Mouse (Mus musculus): Measurements from ENCODE around the gene Fbxo3. TPM values are rescaled to one million over a fixed set of nuclear protein-coding genes. Genes with fewer than 3 reads are reported as not detected.
"Not testable (repeated sequence)": the region's sequence is repeated elsewhere in the genome, so short reads cannot be mapped to it uniquely, and the experiment has no call there.

Gene Fbxo3
- 10 to 100 TPM; 51.5 to 57.2 (median 52.1) TPM for total RNA-seq (2022)

- DNase-seq (ENCODE audit: low spot score): peak; percentile 82
Observed at GRCm38 (mm10) chr2:104027458-104028138, at the start of gene Fbxo3. Fbxo3 (plus strand) TSS chr2:104027721.

DNA sequence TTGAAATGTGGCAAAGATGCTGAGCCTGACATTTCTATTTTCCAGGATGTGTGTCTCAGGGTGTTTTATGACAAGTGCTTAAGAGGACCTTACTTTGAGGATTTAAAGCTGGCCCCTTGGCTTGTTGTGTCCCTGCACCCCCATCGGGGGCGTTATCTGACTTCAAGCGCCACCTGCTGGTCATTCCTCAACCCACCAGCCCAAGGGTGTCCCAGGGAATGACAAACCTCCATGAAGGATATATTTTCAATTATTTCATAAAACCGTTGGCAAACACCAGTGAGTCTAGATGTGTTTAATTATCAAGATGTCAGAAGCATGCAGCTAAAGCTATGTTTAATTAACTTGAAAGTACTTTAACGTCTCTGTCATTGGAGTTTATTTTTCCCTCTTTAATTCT, 45.3 kb upstream of the Fbxo3 start:
- peak; percentile 82 for DNase-seq (ENCODE audit: low spot score)

GRCm38 (mm10) chr2:103983146-103983545, 44.4 kb upstream of the Fbxo3 start:
- DNase-seq (ENCODE audit: low spot score): no peak

DNA sequence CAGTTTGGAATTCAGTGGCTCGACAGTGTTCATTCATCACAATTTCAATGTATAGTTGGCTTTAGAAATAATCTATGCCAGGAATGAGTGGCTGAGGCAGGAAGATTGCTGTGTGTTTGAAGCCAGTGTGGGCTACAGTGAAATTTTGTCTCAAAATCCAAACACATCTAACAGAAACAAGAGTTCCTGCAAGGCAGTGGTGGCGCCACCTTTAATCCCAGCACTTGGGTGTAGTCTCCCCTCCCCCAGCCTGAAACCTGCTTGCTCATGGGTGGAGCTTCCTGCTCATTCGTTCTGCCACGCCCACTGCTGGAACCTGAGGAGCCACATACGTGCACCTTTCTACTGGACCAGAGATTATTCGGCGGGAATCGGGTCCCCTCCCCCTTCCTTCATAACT, 39.9 kb upstream of the Fbxo3 start:
- DNase-seq (ENCODE audit: low spot score): not testable (repeated sequence)

DNA sequence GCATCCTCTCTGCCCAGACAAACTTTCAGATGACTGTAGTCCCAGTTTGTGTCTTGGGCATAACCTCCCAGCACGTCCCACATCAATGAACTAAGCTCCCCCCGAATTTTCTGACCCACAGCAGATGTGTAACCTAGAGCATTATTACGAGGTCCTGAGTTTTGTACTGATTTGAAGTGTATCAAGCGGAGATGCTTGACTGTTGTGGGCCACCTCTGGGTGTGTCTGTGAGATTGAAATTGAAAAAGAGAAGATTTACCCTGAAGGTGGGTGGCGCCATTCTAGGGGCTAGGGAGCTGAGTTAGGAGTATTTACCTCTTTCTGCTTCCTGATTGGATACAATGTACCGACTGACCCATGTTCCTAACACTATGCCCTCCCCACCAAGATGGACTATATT, 37.8 kb upstream of the Fbxo3 start:
- DNase-seq (ENCODE audit: low spot score): no peak

GRCm38 (mm10) chr2:103991303-103991702, 36.2 kb upstream of the Fbxo3 start:
- no peak for DNase-seq (ENCODE audit: low spot score)

DNA sequence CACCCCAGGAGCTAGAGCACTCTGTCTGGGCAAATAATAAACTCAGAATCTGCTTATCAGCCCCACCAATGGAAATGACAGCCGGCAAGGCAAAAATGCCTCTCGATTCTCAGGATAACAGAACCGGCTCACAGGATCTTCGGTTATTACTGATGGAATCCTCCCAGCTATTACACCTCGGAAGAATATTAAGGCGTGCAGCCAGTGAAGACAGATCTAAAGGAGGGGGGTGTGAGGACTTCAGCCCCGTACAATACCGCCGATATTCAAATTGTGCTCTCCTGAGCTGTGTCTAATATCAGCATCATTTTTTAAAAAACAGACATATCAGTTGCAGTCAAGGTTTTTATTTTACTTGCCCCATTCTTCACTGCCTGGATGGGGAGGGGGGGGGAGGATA, 35.4 kb upstream of the Fbxo3 start:
- DNase-seq (ENCODE audit: low spot score): no peak

DNA sequence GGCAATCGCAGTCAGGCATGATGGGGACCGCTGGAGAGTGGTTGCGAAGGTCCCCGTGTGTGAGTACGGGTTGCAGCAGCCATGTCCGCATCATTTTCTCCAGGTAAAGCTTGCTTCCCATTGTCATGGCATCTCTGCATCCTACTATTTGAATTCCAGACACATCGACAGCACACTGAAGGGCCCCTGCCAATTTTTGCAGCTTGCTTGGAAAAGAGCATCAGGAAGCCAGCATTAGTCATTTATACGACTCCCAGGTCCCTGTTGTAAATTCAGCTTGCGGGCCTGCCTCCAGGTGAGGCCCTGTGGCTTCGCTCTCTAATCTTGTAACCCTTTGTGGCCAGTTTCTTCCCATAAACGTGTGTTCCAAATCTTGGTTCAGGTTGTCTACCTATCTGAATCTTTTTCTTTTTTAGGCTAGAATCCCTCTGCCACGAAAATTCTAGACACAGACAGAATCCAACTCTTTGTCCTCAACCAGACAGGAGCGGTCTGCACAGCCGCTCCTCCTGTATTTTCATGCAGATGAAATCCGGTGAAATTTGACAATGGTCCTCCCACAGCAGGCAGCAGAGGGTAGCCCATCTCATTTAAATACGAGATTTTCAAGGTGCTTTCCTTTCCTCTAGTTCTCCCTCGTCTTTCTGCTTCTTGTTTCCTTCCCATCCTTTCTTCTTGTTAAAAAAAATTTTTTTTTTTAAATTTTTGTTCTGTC, 34.7 kb upstream of the Fbxo3 start:
- no peak for DNase-seq (ENCODE audit: low spot score)

- peak; percentile 12 for DNase-seq (ENCODE audit: low spot score)
Observed at GRCm38 (mm10) chr2:104001076-104001475, 26.4 kb upstream of the Fbxo3 start.

GRCm38 (mm10) chr2:104001861-104002260, 25.7 kb upstream of the Fbxo3 start:
- DNase-seq (ENCODE audit: low spot score): no peak

GRCm38 (mm10) chr2:104002711-104003413, 24.7 kb upstream of the Fbxo3 start:
- DNase-seq (ENCODE audit: low spot score): no peak

DNA sequence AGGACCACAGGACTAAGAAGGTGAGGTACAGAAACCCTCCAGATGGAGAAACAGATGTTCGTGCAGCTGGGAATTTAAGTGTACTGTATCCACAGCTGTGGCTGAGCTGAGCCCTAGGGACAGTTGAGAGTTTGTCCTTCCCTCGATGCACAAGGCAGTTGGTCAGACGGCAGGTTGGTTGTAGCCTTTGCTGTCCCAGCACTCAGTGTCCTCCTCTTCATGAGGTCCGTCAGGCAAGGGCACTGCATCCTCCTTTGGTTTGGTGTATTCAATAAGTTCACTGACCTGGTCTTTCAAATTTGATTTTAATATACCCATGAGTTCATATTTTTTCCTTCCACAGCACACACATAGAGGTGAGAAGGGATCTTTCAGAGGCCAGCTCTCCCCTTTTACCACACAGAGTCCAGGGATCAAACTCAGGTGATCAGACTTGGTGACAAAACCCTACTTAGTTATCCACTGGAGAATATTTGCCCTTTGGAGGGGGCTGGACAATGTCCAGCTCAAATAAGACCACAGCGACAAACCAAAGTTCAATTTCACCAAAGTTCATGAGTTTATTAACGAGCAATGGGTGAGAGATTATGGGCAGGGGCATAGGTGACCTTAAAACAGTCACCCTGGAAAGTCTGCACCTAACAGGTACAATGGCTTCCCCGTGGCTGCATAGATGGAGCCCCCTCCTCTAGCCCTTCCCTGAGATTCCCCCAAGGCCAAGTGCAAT, 19.6 kb upstream of the Fbxo3 start:
- DNase-seq (ENCODE audit: low spot score): no peak

DNA sequence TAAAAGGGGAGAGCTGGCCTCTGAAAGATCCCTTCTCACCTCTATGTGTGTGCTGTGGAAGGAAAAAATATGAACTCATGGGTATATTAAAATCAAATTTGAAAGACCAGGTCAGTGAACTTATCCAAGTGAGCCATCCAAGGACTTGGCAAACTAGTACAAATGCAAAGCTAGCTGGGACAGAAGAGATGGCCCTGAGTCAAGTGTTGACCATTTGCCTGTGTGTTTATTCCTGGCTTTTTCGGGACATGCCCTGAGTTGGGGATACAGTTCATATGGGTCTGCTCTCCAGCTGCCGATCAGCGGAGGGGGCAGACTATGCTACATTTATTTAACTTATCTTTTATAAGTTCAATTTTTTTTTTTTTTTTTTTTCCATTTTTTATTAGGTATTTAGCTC, 18.7 kb upstream of the Fbxo3 start:
- not testable (repeated sequence) for DNase-seq (ENCODE audit: low spot score)

GRCm38 (mm10) chr2:104023096-104023495, 4.4 kb upstream of the Fbxo3 start:
- no peak for DNase-seq (ENCODE audit: low spot score)

- DNase-seq (ENCODE audit: low spot score): no peak
Observed at GRCm38 (mm10) chr2:104024656-104025055, 2.9 kb upstream of the Fbxo3 start.

DNA sequence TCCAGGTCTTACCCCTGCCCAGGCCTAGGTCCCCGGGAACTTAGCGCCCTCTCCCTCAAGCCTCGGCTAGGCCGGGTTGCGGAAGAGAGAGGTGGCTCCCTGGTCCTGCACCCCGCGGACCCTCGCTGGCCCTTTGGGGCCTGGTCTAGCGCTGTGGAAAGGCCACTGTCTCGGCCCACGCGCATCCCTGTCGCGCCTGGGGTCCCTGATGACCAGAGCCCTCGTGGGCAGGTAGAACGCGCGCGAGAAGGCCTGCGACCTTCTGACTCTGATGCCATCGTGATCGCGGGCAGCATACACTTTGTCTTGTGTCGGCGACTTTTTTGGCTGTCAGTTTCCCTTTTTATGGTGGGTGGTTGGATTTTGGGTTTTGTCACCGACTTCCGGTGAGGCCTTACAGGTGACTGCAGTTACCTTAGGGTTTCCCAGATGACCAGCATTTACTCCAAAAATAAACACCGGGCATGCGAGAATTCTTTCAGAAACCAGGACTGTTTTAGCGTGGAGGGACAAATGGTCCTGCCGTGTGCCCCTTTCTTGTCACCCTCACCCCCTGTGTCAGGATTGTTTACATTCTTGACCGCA, 710 bp downstream of the Fbxo3 start, which contains the start of gene 4931422A03Rik:
4931422A03Rik (minus strand) TSS at position 223 of the 585 bp plus-strand sequence.
- DNase-seq (ENCODE audit: low spot score): no peak

DNA sequence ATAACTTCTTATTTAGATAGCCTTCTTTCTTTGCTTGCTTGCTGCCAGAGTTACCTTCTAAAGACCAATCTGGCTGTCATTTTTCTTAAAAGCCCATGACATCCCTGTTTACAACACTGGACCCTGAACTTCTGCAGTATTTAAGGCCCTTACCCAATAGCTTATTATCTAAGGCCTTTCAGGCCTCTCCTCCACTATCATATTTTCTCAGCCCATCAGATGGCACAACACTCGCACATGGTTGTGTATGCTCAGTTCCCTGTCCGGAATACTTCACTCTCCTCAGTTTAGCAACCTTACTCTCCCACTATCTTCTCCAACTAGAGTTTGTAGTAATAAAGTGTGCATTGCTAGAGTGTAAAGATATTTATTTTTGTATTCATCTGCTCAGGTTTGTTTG, 1.6 kb downstream of the Fbxo3 start:
- DNase-seq (ENCODE audit: low spot score): no peak

- no peak for DNase-seq (ENCODE audit: low spot score)
Observed at GRCm38 (mm10) chr2:104030381-104030780, 2.9 kb downstream of the Fbxo3 start.

DNA sequence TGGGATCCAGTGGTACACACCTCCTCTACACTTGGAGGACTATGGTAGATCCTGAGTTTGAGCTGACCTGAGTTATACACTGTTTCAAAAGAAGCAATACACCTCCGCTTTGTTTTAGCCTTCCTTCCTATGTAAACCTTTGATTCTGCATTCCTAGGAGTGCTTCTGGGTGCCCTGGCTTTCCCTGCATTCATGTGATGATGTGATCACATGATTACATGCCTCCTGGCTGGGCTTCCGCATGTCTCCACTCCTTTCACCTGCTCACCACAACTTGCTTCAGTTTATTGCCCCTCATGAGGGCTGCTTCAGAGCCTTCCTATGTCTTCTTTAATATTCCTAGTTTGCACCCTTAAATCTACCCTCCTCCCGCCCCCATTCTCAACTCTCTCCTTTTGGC, 4.5 kb downstream of the Fbxo3 start:
- DNase-seq (ENCODE audit: low spot score): no peak

GRCm38 (mm10) chr2:104034832-104035472, 7.4 kb downstream of the Fbxo3 start:
- DNase-seq (ENCODE audit: low spot score): peak; percentile 71

- peak; percentile 31 for DNase-seq (ENCODE audit: low spot score)
Observed at GRCm38 (mm10) chr2:104035595-104035994, 8.1 kb downstream of the Fbxo3 start.

Data from heart, adult 8-10 months (tissue).